Mouse (Mus musculus) erythroblast, adult 5-6 weeks (primary cell): ENCODE data around the gene Ankib1. TPM values are rescaled to one million over a fixed set of nuclear protein-coding genes. Genes with fewer than 3 reads are reported as not detected.
"Not testable (repeated sequence)": the region's sequence is repeated elsewhere in the genome, so short reads cannot be mapped to it uniquely, and the experiment has no call there.

Experiments
- ATAC-seq: replicated peaks from 2 replicates; pipeline ENCODE4 v1.8.0; 2016; ENCODE audit warnings: moderate number of reproducible peaks, mild to moderate bottlenecking, moderate TSS enrichment, inconsistent platforms; ENCODE audit not compliant: poor library complexity, low FRiP score, severe bottlenecking
- total RNA-seq, 2 experiments: library from RNA; stranded (forward) in 1 of 2; stranded (reverse) in 1 of 2; fragments of 150-400 nt in 1 of 2; fragments of 200-764, 138-1000 nt in 1 of 2; gene quantifications; 2 replicates each; pipeline versions ENCODE4 v1.2.3 to v1.2.4; 2015 to 2017; ENCODE audit warnings: low replicate concordance in 2 of 2

Ankib1 gene
- total RNA-seq, 2 experiments from 2014 or later, result 4.8 to 18.1 TPM

GRCm38 (mm10) chr5:3732846-3733245, 69.9 kb downstream of the Ankib1 start:
- not testable (repeated sequence) for ATAC-seq

- no peak for ATAC-seq
Measured at GRCm38 (mm10) chr5:3728820-3729219, 73.9 kb downstream of the Ankib1 start.

- no peak for ATAC-seq
Measured at GRCm38 (mm10) chr5:3725491-3725890, 77.2 kb downstream of the Ankib1 start.

GRCm38 (mm10) chr5:3723415-3723814, 79.3 kb downstream of the Ankib1 start:
- no peak for ATAC-seq

GRCm38 (mm10) chr5:3722873-3723272, 79.9 kb downstream of the Ankib1 start:
- ATAC-seq, result no peak

- ATAC-seq, result no peak
Measured at GRCm38 (mm10) chr5:3719371-3719770, 83.4 kb downstream of the Ankib1 start.

- no peak for ATAC-seq
Measured at GRCm38 (mm10) chr5:3715800-3716199, 86.9 kb downstream of the Ankib1 start.

- ATAC-seq, result no peak
Measured at GRCm38 (mm10) chr5:3702180-3702579, 100.5 kb downstream of the Ankib1 start.

GRCm38 (mm10) chr5:3700025-3700424, 102.7 kb downstream of the Ankib1 start:
- ATAC-seq, result no peak

GRCm38 (mm10) chr5:3696031-3696430, 106.7 kb downstream of the Ankib1 start:
- no peak for ATAC-seq

- ATAC-seq, result no peak
Measured at GRCm38 (mm10) chr5:3695191-3695590, 107.5 kb downstream of the Ankib1 start.

- no peak for ATAC-seq
Measured at GRCm38 (mm10) chr5:3692956-3693355, 109.8 kb downstream of the Ankib1 start.

- ATAC-seq, result no peak
Measured at GRCm38 (mm10) chr5:3691283-3691682, 111.4 kb downstream of the Ankib1 start.

GRCm38 (mm10) chr5:3688298-3688697, 114.4 kb downstream of the Ankib1 start:
- no peak for ATAC-seq

GRCm38 (mm10) chr5:3669938-3670554, 132.7 kb downstream of the Ankib1 start:
- ATAC-seq, result no peak

GRCm38 (mm10) chr5:3666585-3666984, 136.1 kb downstream of the Ankib1 start:
- no peak for ATAC-seq

GRCm38 (mm10) chr5:3665225-3665624, 137.5 kb downstream of the Ankib1 start:
- no peak for ATAC-seq

- no peak for ATAC-seq
Measured at GRCm38 (mm10) chr5:3657085-3657484, 145.6 kb downstream of the Ankib1 start, which contains the start of gene Gatad1. Gene Gatad1, minus strand, starts transcription at chr5:3657185.

- no peak for ATAC-seq
Measured at GRCm38 (mm10) chr5:3653801-3654200, 148.9 kb downstream of the Ankib1 start.

GRCm38 (mm10) chr5:3652903-3653575, 149.7 kb downstream of the Ankib1 start:
- not testable (repeated sequence) for ATAC-seq

GRCm38 (mm10) chr5:3651621-3652020, 151.1 kb downstream of the Ankib1 start:
- ATAC-seq, result no peak

GRCm38 (mm10) chr5:3650881-3651280, 151.8 kb downstream of the Ankib1 start, which contains the start of gene Tmbim7:
Gene Tmbim7, plus strand, starts transcription at chr5:3651181.
- ATAC-seq, result no peak
